Mouse (Mus musculus) lung, embryonic 14.5 days (tissue): ENCODE data around the gene Dcaf15. TPM values are rescaled to one million over a fixed set of nuclear protein-coding genes. Genes with fewer than 3 reads are reported as not detected.

Experiments
- ATAC-seq: fragments of 200-750 bp; cut with Nextera tagmentation; 2 replicates; pipeline ENCODE4 v1.8.0; 2017; ENCODE audit warnings: mild to moderate bottlenecking, moderate TSS enrichment, moderate library complexity; ENCODE audit not compliant: insufficient read depth
- DNase-seq: peaks from one replicate; pipeline ENCODE4 v3.0.0-alpha.2; 2015
- H3K27ac ChIP-seq: fragments of 300-500 bp; sonication (generic); 2 replicates; pipeline ENCODE4 v1.5.1; 2014; ENCODE audit warnings: low read depth, mild to moderate bottlenecking, moderate library complexity
- H3K27me3 ChIP-seq: fragments of 300-500 bp; sonication (generic); 2 replicates; pipeline ENCODE4 v1.6.1; 2014; ENCODE audit warnings: low read length, control low read depth; ENCODE audit not compliant: insufficient read depth
- H3K36me3 ChIP-seq: fragments of 300-500 bp; sonication (generic); 2 replicates; pipeline ENCODE4 v1.6.1; 2014; ENCODE audit warnings: control low read depth; ENCODE audit not compliant: insufficient read depth
- H3K4me1 ChIP-seq: fragments of 300-500 bp; sonication (generic); 2 replicates; pipeline ENCODE4 v1.6.1; 2014; ENCODE audit warnings: antibody characterized with exemption, control low read depth; ENCODE audit not compliant: insufficient read depth
- H3K4me2 ChIP-seq: fragments of 300-500 bp; sonication (generic); 2 replicates; pipeline ENCODE4 v1.6.1; 2014; ENCODE audit warnings: mild to moderate bottlenecking
- H3K4me3 ChIP-seq: fragments of 300-500 bp; sonication (generic); 2 replicates; pipeline ENCODE4 v1.5.1; 2014; ENCODE audit warnings: low read depth, low read length
- H3K9ac ChIP-seq: fragments of 300-500 bp; sonication (generic); 2 replicates; pipeline ENCODE4 v1.6.1; 2014
- H3K9me3 ChIP-seq: fragments of 300-500 bp; sonication (generic); 2 replicates; pipeline ENCODE4 v1.6.1; 2016; ENCODE audit warnings: low read depth, low read length, control low read depth
- CTCF ChIP-seq: IDR thresholded peaks from 2 replicates; pipeline ENCODE4 v1.5.1; 2016; ENCODE audit warnings: antibody characterized with exemption, low read depth
- WGBS: fragments of 180-500 bp; shearing (Covaris S2); extraction: QIAGEN DNeasy Blood & Tissue Kit; methylation state at CpG from one replicate; pipeline ENCODE4 v1.1.7; 2014; 5-methylcytosine and 5-hydroxymethylcytosine counted together
- polyA plus RNA-seq: library from polyadenylated mRNA; unstranded; fragments of >200 nt; fragmentation: Nextera tagmentation; extraction: Ambion mirVana; gene quantifications from 2 replicates; pipeline ENCODE4 v1.2.1, GENCODE M21; 2014

Gene Dcaf15
- polyA plus RNA-seq, 1 experiment from 2014 or later: 9.5 TPM

- Histone ChIP-seq H3K27me3 (no peaks in the 10 kb centered on the region), H3K27ac (peak overlapping the region; percentile 98), H3K36me3 (no peaks in the 10 kb centered on the region), H3K9ac (peak overlapping the region; percentile 89), H3K4me2 (peak overlapping the region; percentile 80), H3K4me1 (peaks cover 19% of the 10 kb centered on the region; the same call in 1 of the 2 replicates), H3K4me3 (peak overlapping the region; percentile 96), H3K9me3 (no peaks in the 10 kb centered on the region)
- WGBS: 2% methylated on average over 57 of the region's 58 CpGs
- peak; percentile 95 for DNase-seq
- TF ChIP-seq CTCF: no peak
- ATAC-seq: peak; percentile 68
These were observed 37.5 kb downstream of the Dcaf15 start for GRCm38 (mm10) chr8:84067047-84067573.

DNA sequence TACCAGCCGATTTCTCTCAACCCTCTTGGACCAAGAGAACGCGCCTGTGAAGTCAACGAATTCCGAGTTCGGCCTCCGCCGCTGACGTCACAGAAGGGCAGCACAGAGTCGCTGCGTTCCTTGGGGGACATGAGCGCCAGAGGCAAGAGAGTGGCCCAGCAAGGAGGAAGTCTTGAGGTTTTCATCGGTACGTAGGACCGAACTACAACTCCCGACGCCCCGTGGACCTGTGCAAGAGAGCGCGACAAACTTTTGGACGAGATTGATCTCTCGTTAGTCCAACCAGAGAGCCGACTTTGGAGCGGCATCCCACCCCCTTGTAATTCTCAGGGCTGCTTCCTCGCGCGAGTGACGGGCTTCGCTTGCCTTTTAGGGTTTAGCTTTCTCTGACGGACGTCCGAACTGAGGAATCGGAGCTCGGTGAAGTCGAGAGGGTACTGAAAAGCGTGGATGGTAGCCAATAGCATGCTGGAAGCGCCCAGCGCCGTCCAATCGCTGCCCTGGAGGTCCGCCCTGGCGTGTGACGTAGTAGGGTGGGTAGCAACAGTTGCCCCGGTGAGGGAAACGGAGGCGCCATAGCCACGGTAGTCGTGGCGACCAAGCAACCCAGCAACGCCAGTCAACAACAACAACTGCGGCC lies 38.2 kb downstream of the Dcaf15 start, which contains the start of gene Rfx1:
TSS of gene Rfx1 (plus strand) at position 544 of the 640 bp plus-strand sequence.
- H3K36me3 ChIP-seq: no peaks in the 10 kb centered on the region
- H3K27ac ChIP-seq: peak within 1 kb of the TSS; percentile 98
- H3K27me3 ChIP-seq: no peaks in the 10 kb centered on the region
- H3K4me1 ChIP-seq: peaks cover 19% of the 10 kb centered on the region; the same call in 1 of the 2 replicates
- 0% methylated on average over 50 of the region's 51 CpGs for WGBS
- peak; percentile 100 for DNase-seq
- TF ChIP-seq CTCF: no peak
- H3K4me3 ChIP-seq: peak within 1 kb of the TSS; percentile 96
- H3K9ac ChIP-seq: peak within 1 kb of the TSS; percentile 89
- no peaks in the 10 kb centered on the region for H3K9me3 ChIP-seq
- peak; percentile 98 for ATAC-seq
- peak within 1 kb of the TSS; percentile 80 for H3K4me2 ChIP-seq

DNA sequence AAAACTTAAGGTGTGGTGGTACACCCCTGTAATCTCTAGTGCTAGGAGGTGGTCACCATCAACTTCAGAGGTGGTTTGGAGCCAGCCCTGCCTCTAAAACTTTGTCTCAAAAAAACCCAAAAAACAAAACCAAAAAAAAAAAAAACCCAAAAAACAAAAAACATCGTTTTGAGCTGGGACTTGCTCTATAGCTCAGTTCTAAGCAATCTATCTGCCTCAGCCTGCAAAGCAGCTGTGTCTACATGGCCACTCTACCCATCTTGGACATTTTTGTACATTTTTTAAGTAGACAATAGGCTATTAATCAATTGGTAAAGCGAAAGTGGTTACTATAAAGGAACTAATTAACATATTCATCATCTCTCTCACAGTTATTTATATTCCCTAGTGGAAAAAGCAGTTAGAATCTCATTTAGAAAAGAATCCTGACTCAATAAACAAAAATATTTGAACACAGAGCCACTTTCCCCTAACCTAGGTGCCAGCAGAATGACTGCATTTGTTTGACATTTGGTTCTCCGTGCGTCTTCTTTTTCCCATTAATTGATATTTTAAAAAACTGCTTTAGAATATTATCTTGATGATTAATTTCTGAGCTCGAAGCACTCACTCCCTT lies 39.0 kb downstream of the Dcaf15 start:
- 21% methylated on average over 5 of the region's 5 CpGs for WGBS
- Histone ChIP-seq H3K4me1 (peaks cover 19% of the 10 kb centered on the region; the same call in 1 of the 2 replicates), H3K9me3 (no peaks in the 10 kb centered on the region), H3K36me3 (no peaks in the 10 kb centered on the region), H3K27ac (peak overlapping the region; percentile 93), H3K9ac (peak overlapping the region; percentile 74), H3K4me2 (peak overlapping the region; percentile 80), H3K4me3 (peak overlapping the region; percentile 96), H3K27me3 (no peaks in the 10 kb centered on the region)
- ATAC-seq (no peak), DNase-seq (no peak)
- TF ChIP-seq CTCF: no peak

GRCm38 (mm10) chr8:84065037-84065436 lies 39.5 kb downstream of the Dcaf15 start, which contains the start of gene Gm10643:
TSS of gene Gm10643 (minus strand) at chr8:84065137.
- Histone ChIP-seq H3K9me3 (no peaks in the 10 kb centered on the region), H3K4me2 (peak within 1 kb of the TSS; percentile 80), H3K27me3 (no peaks in the 10 kb centered on the region), H3K4me3 (peak within 1 kb of the TSS; percentile 96), H3K4me1 (peaks cover 19% of the 10 kb centered on the region; the same call in 1 of the 2 replicates), H3K36me3 (no peaks in the 10 kb centered on the region), H3K9ac (peak within 1 kb of the TSS; percentile 74), H3K27ac (peak within 1 kb of the TSS; percentile 93)
- no peak for DNase-seq
- ATAC-seq: no peak
- no peak for TF ChIP-seq CTCF
- WGBS: 96% methylated on average over 1 of the region's 1 CpGs

- Histone ChIP-seq H3K36me3 (no peaks in the 10 kb centered on the region), H3K27ac (no peak overlapping the region), H3K4me2 (no peak overlapping the region), H3K9me3 (no peaks in the 10 kb centered on the region), H3K4me3 (no peak overlapping the region), H3K4me1 (peaks cover 15% of the 10 kb centered on the region; the same call in 1 of the 2 replicates), H3K9ac (no peak overlapping the region), H3K27me3 (no peaks in the 10 kb centered on the region)
- ATAC-seq (no peak), DNase-seq (no peak)
- WGBS: 59% methylated on average over 8 of the region's 8 CpGs
- TF ChIP-seq CTCF: no peak
These were observed 40.5 kb downstream of the Dcaf15 start for GRCm38 (mm10) chr8:84063861-84064610.

- ATAC-seq (no peak), DNase-seq (no peak)
- Histone ChIP-seq H3K9me3 (no peaks in the 10 kb centered on the region), H3K4me2 (no peak overlapping the region), H3K36me3 (no peaks in the 10 kb centered on the region), H3K4me1 (no peaks in the 10 kb centered on the region), H3K27me3 (no peaks in the 10 kb centered on the region), H3K9ac (no peak overlapping the region), H3K4me3 (no peak overlapping the region), H3K27ac (no peak overlapping the region)
- TF ChIP-seq CTCF: no peak
- 82% methylated on average over 2 of the region's 2 CpGs for WGBS
These were observed 44.3 kb downstream of the Dcaf15 start for GRCm38 (mm10) chr8:84060245-84060644.
